Mouse (Mus musculus): ENCODE data around the gene Map3k4. TPM values are rescaled to one million over a fixed set of nuclear protein-coding genes. Genes with fewer than 3 reads are reported as not detected.
A peak's percentile ranks its signal among the peaks of the same experiment; 100 is the strongest.
"Not testable (repeated sequence)": the region's sequence is repeated elsewhere in the genome, so short reads cannot be mapped to it uniquely, and the experiment has no call there.

Gene Map3k4
- polyA plus RNA-seq, 1 experiment: 19.6 TPM

DNA sequence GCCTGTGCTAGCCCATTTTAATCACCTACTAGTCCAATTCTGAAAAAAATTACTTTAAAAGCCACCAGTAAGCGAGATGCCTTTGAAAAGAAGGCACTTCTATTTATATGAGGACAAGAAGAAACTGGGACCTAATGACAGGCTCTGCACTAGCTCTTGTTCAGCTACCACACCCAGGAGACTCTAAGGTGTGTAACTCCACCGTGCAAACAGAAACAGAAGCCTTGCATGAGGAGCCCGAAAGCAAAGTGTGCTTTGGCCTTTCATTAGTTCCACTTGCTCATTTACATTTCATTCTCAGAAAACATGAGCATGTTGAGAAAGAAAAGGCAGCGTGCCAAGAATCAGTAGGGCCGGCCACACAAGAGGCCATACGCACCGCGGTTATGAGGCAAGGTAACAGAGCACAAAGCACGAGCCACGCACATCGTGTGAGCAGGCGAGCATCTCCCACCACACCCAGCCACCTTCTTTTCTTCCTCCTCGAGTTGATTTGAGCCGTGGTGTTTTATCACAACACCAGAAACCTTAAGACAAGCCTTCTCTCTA, 18.4 kb downstream of the Map3k4 start:
- no peak overlapping the region for H3K4me3 ChIP-seq
- H3K4me2 ChIP-seq (ENCODE audit: low read depth): no peak overlapping the region
- H3ac ChIP-seq (ENCODE audit: control insufficient read depth, insufficient read length): no peak overlapping the region
- no peak for TF ChIP-seq REST (IDR thresholded peaks at IDR 0.05; ENCODE audit: insufficient read depth, insufficient read length)
- TF ChIP-seq E2F4 (IDR thresholded peaks at IDR 0.05; ENCODE audit: insufficient read depth): no peak
- TF ChIP-seq MYOD1 (IDR thresholded peaks at IDR 0.05; ENCODE audit: control insufficient read depth in 1 of 3, insufficient read length in 2 of 3, low read depth in 2 of 3): no peak
- TF ChIP-seq TCF3 (IDR thresholded peaks at IDR 0.05; ENCODE audit: insufficient read length, low read depth): no peak
- no peak for TF ChIP-seq USF1 (IDR thresholded peaks at IDR 0.05; ENCODE audit: low read depth)
- TF ChIP-seq CEBPB (IDR thresholded peaks at IDR 0.05; ENCODE audit: insufficient read depth, poor library complexity, severe bottlenecking): no peak
- no peak for TF ChIP-seq TCF12 (IDR thresholded peaks at IDR 0.05; ENCODE audit: insufficient read depth, poor library complexity, severe bottlenecking)
- no peak for TF ChIP-seq SRF (IDR thresholded peaks at IDR 0.05; ENCODE audit: control insufficient read depth, insufficient read length, low read depth)
- TF ChIP-seq POLR2A (IDR thresholded peaks at IDR 0.05; ENCODE audit: insufficient read length, low read depth): no peak
- no peaks in the 10 kb centered on the region for H3K36me3 ChIP-seq (ENCODE audit: control insufficient read depth, insufficient read depth)
- no peaks in the 10 kb centered on the region for H3K27me3 ChIP-seq (ENCODE audit: control insufficient read depth, insufficient read depth, insufficient read length)
- H3K79me2 ChIP-seq (ENCODE audit: control insufficient read depth, insufficient read depth): peaks cover 23% of the 10 kb centered on the region

DNA sequence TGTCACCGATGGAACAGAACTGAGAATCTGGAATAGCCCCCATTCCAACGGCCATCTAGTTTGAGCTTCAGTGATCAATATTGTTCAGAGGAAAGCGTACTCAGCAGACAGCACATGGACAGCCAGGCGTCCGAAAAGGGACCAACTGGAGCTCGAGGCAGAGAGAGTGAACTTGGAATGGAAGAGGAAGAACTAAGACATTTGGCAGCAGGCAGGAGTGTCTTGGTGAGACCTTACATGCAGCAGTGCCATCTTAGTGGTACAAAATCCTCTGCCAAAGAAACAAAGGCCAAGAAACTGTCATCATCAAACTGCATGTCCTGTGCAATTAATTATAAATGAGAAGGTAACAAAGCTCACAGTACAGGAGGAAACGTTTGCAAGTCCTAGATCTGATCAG, 19.2 kb downstream of the Map3k4 start:
- Histone ChIP-seq H3K27me3 (ENCODE audit: control insufficient read depth, insufficient read depth, insufficient read length) (no peaks in the 10 kb centered on the region), H3K4me2 (ENCODE audit: low read depth) (no peak overlapping the region), H3ac (ENCODE audit: control insufficient read depth, insufficient read length) (no peak overlapping the region), H3K36me3 (ENCODE audit: control insufficient read depth, insufficient read depth) (no peaks in the 10 kb centered on the region), H3K4me3 (no peak overlapping the region), H3K79me2 (ENCODE audit: control insufficient read depth, insufficient read depth) (peaks cover 32% of the 10 kb centered on the region)
- no peak for TF ChIP-seq TCF3 (IDR thresholded peaks at IDR 0.05; ENCODE audit: insufficient read length, low read depth)
- no peak for TF ChIP-seq E2F4 (IDR thresholded peaks at IDR 0.05; ENCODE audit: insufficient read depth)
- TF ChIP-seq POLR2AphosphoS2 (IDR thresholded peaks at IDR 0.05; ENCODE audit: insufficient read length, low read depth): no peak
- TF ChIP-seq TCF12 (IDR thresholded peaks at IDR 0.05; ENCODE audit: insufficient read depth, poor library complexity, severe bottlenecking): no peak
- TF ChIP-seq MAX (IDR thresholded peaks at IDR 0.05; ENCODE audit: low read depth): no peak
- TF ChIP-seq MYOG (IDR thresholded peaks at IDR 0.05; ENCODE audit: control insufficient read depth in 1 of 3, insufficient read depth in 1 of 3, insufficient read length in 2 of 3, low read depth in 2 of 3): no peak
- no peak for TF ChIP-seq MYOD1 (IDR thresholded peaks at IDR 0.05; ENCODE audit: control insufficient read depth in 1 of 3, insufficient read length in 2 of 3, low read depth in 2 of 3)
- TF ChIP-seq SRF (IDR thresholded peaks at IDR 0.05; ENCODE audit: control insufficient read depth, insufficient read length, low read depth): no peak
- no peak for TF ChIP-seq CEBPB (IDR thresholded peaks at IDR 0.05; ENCODE audit: insufficient read depth, poor library complexity, severe bottlenecking)
- no peak for TF ChIP-seq POLR2A (IDR thresholded peaks at IDR 0.05; ENCODE audit: insufficient read length, low read depth)
- TF ChIP-seq USF1 (IDR thresholded peaks at IDR 0.05; ENCODE audit: low read depth): no peak
- no peak for TF ChIP-seq REST (IDR thresholded peaks at IDR 0.05; ENCODE audit: insufficient read depth, insufficient read length)

- Histone ChIP-seq H3K27me3 (ENCODE audit: control insufficient read depth, insufficient read depth, insufficient read length) (no peaks in the 10 kb centered on the region), H3K36me3 (ENCODE audit: control insufficient read depth, insufficient read depth) (no peaks in the 10 kb centered on the region), H3ac (ENCODE audit: control insufficient read depth, insufficient read length) (no peak overlapping the region), H3K79me2 (ENCODE audit: control insufficient read depth, insufficient read depth) (peaks cover 38% of the 10 kb centered on the region), H3K4me3 (no peak overlapping the region), H3K4me2 (ENCODE audit: low read depth) (no peak overlapping the region)
- TF ChIP-seq SRF (IDR thresholded peaks at IDR 0.05; ENCODE audit: control insufficient read depth, insufficient read length, low read depth) (no peak), MYOG (IDR thresholded peaks at IDR 0.05; ENCODE audit: control insufficient read depth in 1 of 3, insufficient read depth in 1 of 3, insufficient read length in 2 of 3, low read depth in 2 of 3) (peak in 1 of 3 experiments; percentile 6)
These were observed 20.6 kb downstream of the Map3k4 start for GRCm38 (mm10) chr17:12297978-12298377.

GRCm38 (mm10) chr17:12297292-12297691, 21.3 kb downstream of the Map3k4 start:
- peak overlapping the region; percentile 34 for H3K4me2 ChIP-seq (ENCODE audit: low read depth)
- H3K36me3 ChIP-seq (ENCODE audit: control insufficient read depth, insufficient read depth): no peaks in the 10 kb centered on the region
- H3ac ChIP-seq (ENCODE audit: control insufficient read depth, insufficient read length): no peak overlapping the region
- H3K27me3 ChIP-seq (ENCODE audit: control insufficient read depth, insufficient read depth, insufficient read length): no peaks in the 10 kb centered on the region
- peaks cover 44% of the 10 kb centered on the region for H3K79me2 ChIP-seq (ENCODE audit: control insufficient read depth, insufficient read depth)
- TF ChIP-seq CEBPB (IDR thresholded peaks at IDR 0.05; ENCODE audit: insufficient read depth, poor library complexity, severe bottlenecking) (no peak), TCF12 (IDR thresholded peaks at IDR 0.05; ENCODE audit: insufficient read depth, poor library complexity, severe bottlenecking) (no peak), REST (IDR thresholded peaks at IDR 0.05; ENCODE audit: insufficient read depth, insufficient read length) (no peak), SRF (IDR thresholded peaks at IDR 0.05; ENCODE audit: control insufficient read depth, insufficient read length, low read depth) (no peak), MYOG (IDR thresholded peaks at IDR 0.05; ENCODE audit: control insufficient read depth in 1 of 3, insufficient read depth in 1 of 3, insufficient read length in 2 of 3, low read depth in 2 of 3) (peak in 1 of 3 experiments; percentile 23), USF1 (IDR thresholded peaks at IDR 0.05; ENCODE audit: low read depth) (no peak), TCF3 (IDR thresholded peaks at IDR 0.05; ENCODE audit: insufficient read length, low read depth) (no peak)
- no peak overlapping the region for H3K4me3 ChIP-seq

- peaks cover 55% of the 10 kb centered on the region for H3K79me2 ChIP-seq (ENCODE audit: control insufficient read depth, insufficient read depth)
- not testable (repeated sequence) for H3K4me3 ChIP-seq; H3K4me2 ChIP-seq (ENCODE audit: low read depth); H3K27me3 ChIP-seq (ENCODE audit: control insufficient read depth, insufficient read depth, insufficient read length); H3K36me3 ChIP-seq (ENCODE audit: control insufficient read depth, insufficient read depth); H3ac ChIP-seq (ENCODE audit: control insufficient read depth, insufficient read length)
These were observed 22.7 kb downstream of the Map3k4 start for GRCm38 (mm10) chr17:12295926-12296325.

All from myocyte (in vitro differentiated cells).